Mouse (Mus musculus): ENCODE measurements around the gene Stt3b.

- TF ChIP-seq POLR2A (IDR thresholded peaks at IDR 0.05; ENCODE audit: insufficient read depth, low read length) (no peak), CTCF (IDR thresholded peaks at IDR 0.05; ENCODE audit: low read depth, low read length) (no peak), EP300 (IDR thresholded peaks at IDR 0.05; ENCODE audit: insufficient read depth, low read depth, low read length) (no peak)
Measured at GRCm38 (mm10) chr9:115313830-115314229, 3.6 kb upstream of the Stt3b start.

Data from ES-Bruce4 (cell line).